ENCODE assay signal across 25 mouse cellular contexts in genomic region chr6:113018139-113018538, GRCm38 (mm10). TPM values are rescaled to one million over a fixed set of nuclear protein-coding genes. Genes with fewer than 3 reads are reported as not detected.
DNase-seq lines count a peak whose midpoint lies in the region; ATAC-seq lines count a peak whose summit lies in the region.
"Had no signal": no experiment of that assay in that cellular context is flagged by ENCODE, and none has a peak within 500 bp of the region (broad histone marks: within the 10 kb centered on the region; RNA-seq: fewer than 3 reads in every experiment).

No protein-coding gene starts in this region.

- no peak overlapping the region for H3K9ac ChIP-seq in kidney, embryonic 15.5 days
- H3K9ac ChIP-seq in hindbrain, embryonic 14.5 days: no peak overlapping the region
- H3K9ac ChIP-seq in neural tube, embryonic 14.5 days (replicated peaks; ENCODE audit: low read depth, low read length): no peak overlapping the region
- H3K9ac ChIP-seq: embryonic facial prominence, embryonic 15.5 days; midbrain, embryonic 12.5 days had no signal

- no peaks in the 10 kb centered on the region for H3K27me3 ChIP-seq in kidney, embryonic 15.5 days
- no peaks in the 10 kb centered on the region for H3K27me3 ChIP-seq in hindbrain, embryonic 14.5 days (ENCODE audit: control insufficient read depth, insufficient read depth, low read length)
- no peaks in the 10 kb centered on the region for H3K27me3 ChIP-seq in neural tube, embryonic 14.5 days (ENCODE audit: control insufficient read depth, insufficient read depth, low read length)
- H3K27me3 ChIP-seq: embryonic facial prominence, embryonic 15.5 days; midbrain, embryonic 12.5 days had no signal

- no peak overlapping the region for H3K4me3 ChIP-seq in kidney, embryonic 15.5 days (replicated peaks)
- H3K4me3 ChIP-seq in hindbrain, embryonic 14.5 days (replicated peaks; ENCODE audit: low read length): no peak overlapping the region
- H3K4me3 ChIP-seq in neural tube, embryonic 14.5 days (ENCODE audit: low read depth, low read length): no peak overlapping the region
- H3K4me3 ChIP-seq: embryonic facial prominence, embryonic 10.5 days; embryonic facial prominence, embryonic 15.5 days; midbrain, embryonic 12.5 days had no signal

- no peaks in the 10 kb centered on the region for H3K36me3 ChIP-seq in kidney, embryonic 15.5 days
- H3K36me3 ChIP-seq in hindbrain, embryonic 14.5 days (replicated peaks; ENCODE audit: control insufficient read depth, insufficient read depth): no peaks in the 10 kb centered on the region
- H3K36me3 ChIP-seq in neural tube, embryonic 14.5 days (ENCODE audit: control insufficient read depth, insufficient read depth, low read length): no peaks in the 10 kb centered on the region
- H3K36me3 ChIP-seq: embryonic facial prominence, embryonic 10.5 days; embryonic facial prominence, embryonic 15.5 days; G1E; midbrain, embryonic 12.5 days had no signal

- 0 out of 2 replicates have a peak overlapping the region, but pooled peaks have one; percentile 19 for H3K27ac ChIP-seq in kidney, embryonic 15.5 days
- peak overlapping the region; percentile 49 for H3K27ac ChIP-seq in hindbrain, embryonic 14.5 days
- H3K27ac ChIP-seq in neural tube, embryonic 14.5 days (ENCODE audit: low read depth, low read length): peak overlapping the region; percentile 34; the same call in 1 of the 2 replicates
- H3K27ac ChIP-seq: embryonic facial prominence, embryonic 15.5 days; midbrain, embryonic 12.5 days; stomach, postnatal 0 days had no signal

- peak; percentile 59; the same call in 1 of the 2 replicates for ATAC-seq in kidney, embryonic 15.5 days (replicated peaks; ENCODE audit: low FRiP score)
- no peak for ATAC-seq in hindbrain, embryonic 14.5 days (ENCODE audit: low FRiP score)
- no peak for ATAC-seq in neural tube, embryonic 14.5 days (ENCODE audit: low read depth)
- ATAC-seq: forebrain, embryonic 14.5 days; inflammation-experienced regulatory T-cells, adult 6 months had no signal

- WGBS in kidney, embryonic 15.5 days: 26% methylated on average over 6 of the region's 6 CpGs
- WGBS in hindbrain, embryonic 14.5 days: 28% methylated on average over 6 of the region's 6 CpGs
- WGBS in neural tube, embryonic 14.5 days: 23% methylated on average over 6 of the region's 6 CpGs

- peaks cover 21% of the 10 kb centered on the region for H3K4me1 ChIP-seq in kidney, embryonic 15.5 days
- H3K4me1 ChIP-seq in hindbrain, embryonic 14.5 days (replicated peaks; ENCODE audit: control insufficient read depth, insufficient read depth, low read length): peaks cover 21% of the 10 kb centered on the region
- H3K4me1 ChIP-seq in neural tube, embryonic 14.5 days (ENCODE audit: control insufficient read depth, insufficient read depth, low read length): peaks cover 6% of the 10 kb centered on the region; the same call in 1 of the 2 replicates
- H3K4me1 ChIP-seq: embryonic facial prominence, embryonic 15.5 days had no signal

- peak; percentile 36 for DNase-seq in heart, adult 11 months
- DNase-seq in heart, postnatal 14 days: no peak
- no peak for DNase-seq in kidney, postnatal 14 days
- no peak for DNase-seq in hindbrain, embryonic 14.5 days (ENCODE audit: low spot score)
- no peak for DNase-seq in frontal cortex, adult 2 months (ENCODE audit: extremely low spot score in 1 of 2, low spot score in 1 of 2)
- DNase-seq: adrenal gland, adult 8-10 months; cerebellum, adult 2 months; cerebellum, postnatal 14 days; gastrocnemius, postnatal 25 days; heart, adult 18-20 months; heart, postnatal 4 days; left cerebral cortex, postnatal 4 days; lung, postnatal 36 days; right cerebral cortex, adult 18-20 months; thymus, adult 18-20 months; thymus, postnatal 25 days had no signal

- peak overlapping the region; percentile 39 for H3K4me2 ChIP-seq in kidney, embryonic 15.5 days
- H3K4me2 ChIP-seq in hindbrain, embryonic 14.5 days (replicated peaks): no peak overlapping the region
- H3K4me2 ChIP-seq in neural tube, embryonic 14.5 days (ENCODE audit: low read depth, low read length): no peak overlapping the region
- H3K4me2 ChIP-seq: embryonic facial prominence, embryonic 15.5 days; midbrain, embryonic 12.5 days had no signal

- no peaks in the 10 kb centered on the region for H3K9me3 ChIP-seq in kidney, embryonic 15.5 days (replicated peaks)
- no peaks in the 10 kb centered on the region for H3K9me3 ChIP-seq in hindbrain, embryonic 14.5 days (ENCODE audit: control insufficient read depth, low read length)
- no peaks in the 10 kb centered on the region for H3K9me3 ChIP-seq in neural tube, embryonic 14.5 days (ENCODE audit: control insufficient read depth, low read length)
- H3K9me3 ChIP-seq: embryonic facial prominence, embryonic 10.5 days; embryonic facial prominence, embryonic 15.5 days; G1E; midbrain, embryonic 12.5 days had no signal

- intact Hi-C loops in heart, postnatal 14 days (cut with DNase I): no loop called here

RNA-seq across cellular contexts. Expression of gene Thumpd3, which starts 27.9 kb away (rescaled TPM):
- 10 to 100 TPM; 17.8 to 18.1 TPM for total RNA-seq in heart, postnatal 14 days (2021)
- 46.6 and 47.0 TPM in 2 replicates for polyA plus RNA-seq in kidney, embryonic 15.5 days (2015; fragmentation: Nextera tagmentation; extraction: Ambion mirVana)
- polyA plus RNA-seq in hindbrain, embryonic 14.5 days (2014; fragmentation: Nextera tagmentation; extraction: Ambion mirVana): 45.5 and 49.1 TPM in 2 replicates
- polyA plus RNA-seq in neural tube, embryonic 14.5 days (2014; fragmentation: Nextera tagmentation; extraction: Ambion mirVana): 46.6 and 47.2 TPM in 2 replicates
- polyA plus RNA-seq in frontal cortex, adult 2 months (2012; rRNA removed): 18.4 and 21.3 TPM in 2 replicates

RNA-seq across cellular contexts. Expression of gene Setd5, which starts 59.0 kb away (rescaled TPM):
- 10 to 100 TPM; 54.2 to 55.8 TPM for total RNA-seq in heart, postnatal 14 days (2021)
- 75.0 and 75.9 TPM in 2 replicates for polyA plus RNA-seq in kidney, embryonic 15.5 days (2015; fragmentation: Nextera tagmentation; extraction: Ambion mirVana)
- 53.3 and 58.7 TPM in 2 replicates for polyA plus RNA-seq in hindbrain, embryonic 14.5 days (2014; fragmentation: Nextera tagmentation; extraction: Ambion mirVana)
- polyA plus RNA-seq in neural tube, embryonic 14.5 days (2014; fragmentation: Nextera tagmentation; extraction: Ambion mirVana): 56.3 and 63.1 TPM in 2 replicates
- 54.5 and 62.1 TPM in 2 replicates for polyA plus RNA-seq in frontal cortex, adult 2 months (2012; rRNA removed)
